Mouse (Mus musculus) heart, postnatal 14 days (tissue): Measurements from ENCODE around the gene Gja3. TPM values are rescaled to one million over a fixed set of nuclear protein-coding genes. Genes with fewer than 3 reads are reported as not detected.
"Not testable (repeated sequence)": the region's sequence is repeated elsewhere in the genome, so short reads cannot be mapped to it uniquely, and the experiment has no call there.

Experiments used
- DNase-seq, 2 experiments: peaks; one replicate each; pipeline ENCODE4 v3.0.0; 2021 to 2022
- intact Hi-C: fragments of 180-260 bp; cut with DNase I; formaldehyde crosslinking; loops from one replicate; pipeline ENCODE4 v1.15.1; 2025
- total RNA-seq, 2 experiments: library from RNA; stranded (reverse); gene quantifications; 2 replicates each; pipeline ENCODE4 v1.2.3; 2021

The Gja3 gene
- total RNA-seq, 2 experiments from 2014 or later, result 19.2 to 21.5 TPM

DNA sequence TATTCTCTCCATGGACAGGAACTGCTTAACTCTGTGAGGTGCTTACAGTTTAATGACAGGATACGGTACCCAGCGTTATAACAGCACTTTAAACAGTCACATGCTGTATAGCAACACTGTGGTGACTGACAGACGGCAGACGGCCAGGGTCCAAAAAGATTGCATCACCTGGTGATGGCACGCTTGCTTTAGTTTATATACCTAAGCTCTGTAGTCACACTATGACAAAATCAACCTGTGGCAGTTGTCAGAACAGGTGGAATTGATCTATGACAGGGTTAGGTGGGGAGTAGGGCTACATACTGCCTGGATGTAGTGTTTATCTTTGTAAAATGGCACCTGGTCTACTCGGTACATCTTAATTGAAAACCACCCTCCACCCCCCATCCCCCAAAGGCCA, 14.0 kb downstream of the Gja3 start:
- intact Hi-C loops, result no loop called here
- DNase-seq, result no peak

- DNase-seq, result no peak
- intact Hi-C loops, result no loop called here
Measured at GRCm38 (mm10) chr14:57041439-57041838, 16.5 kb downstream of the Gja3 start.

- intact Hi-C loops, result no loop called here
- DNase-seq, result peak; percentile 31 to 41
Measured at GRCm38 (mm10) chr14:57034926-57035498, 22.9 kb downstream of the Gja3 start.

DNA sequence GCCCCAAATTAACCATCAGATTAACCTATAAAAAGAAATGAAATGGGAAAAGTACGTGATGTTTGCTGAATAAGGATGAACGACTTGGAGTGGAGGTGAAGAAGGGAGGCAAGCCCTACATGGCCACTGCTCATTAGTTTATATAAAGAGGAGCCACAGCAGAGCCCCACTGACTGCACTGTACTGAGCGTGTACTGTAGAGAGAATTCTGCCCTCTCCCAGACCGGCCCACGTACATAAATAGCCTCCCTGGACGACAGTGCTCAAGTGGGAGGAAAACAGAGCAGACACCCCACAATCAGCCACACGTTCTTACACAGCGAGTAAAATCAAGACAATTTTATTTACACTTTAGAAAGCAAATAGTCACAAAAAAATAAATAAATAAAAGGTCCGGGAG, 23.8 kb downstream of the Gja3 start:
- DNase-seq, result no peak
- intact Hi-C loops, result no loop called here

- intact Hi-C loops, result no loop called here
- DNase-seq, result no peak
Measured at GRCm38 (mm10) chr14:57032850-57033249, 25.1 kb downstream of the Gja3 start.

GRCm38 (mm10) chr14:57018436-57018835, 39.5 kb downstream of the Gja3 start:
- no peak for DNase-seq
- intact Hi-C loops, result no loop called here

- DNase-seq, intact Hi-C loops: not testable (repeated sequence)
Measured at GRCm38 (mm10) chr14:57016806-57017205, 41.1 kb downstream of the Gja3 start.

DNA sequence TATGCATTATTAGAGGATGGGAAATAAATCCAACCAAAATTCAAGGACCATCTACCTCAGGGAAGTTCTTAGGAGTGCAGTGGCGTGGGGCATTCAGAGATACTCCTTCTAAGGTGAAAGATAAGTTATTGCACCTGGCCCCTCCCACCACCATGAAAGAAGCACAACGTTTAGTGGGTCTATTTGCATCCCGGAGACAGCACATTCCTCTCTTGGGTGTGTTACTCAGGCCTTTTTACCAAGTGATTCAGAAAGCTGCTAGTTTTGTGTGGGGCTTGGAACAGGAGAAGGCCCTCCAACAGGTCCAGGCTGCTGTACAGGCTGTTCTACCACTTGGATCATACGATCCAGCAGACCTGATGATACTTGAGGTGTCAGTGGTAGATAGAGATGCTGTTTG, 69.3 kb downstream of the Gja3 start:
- DNase-seq, result no peak
- intact Hi-C loops, result no loop called here

Other genes starting within 250 kb of the Gja3 start
- 10 to 100 TPM; 23.9 to 24.7 TPM for gene Zmym5, start 246.4 kb downstream of the Gja3 start, total RNA-seq
- 10 to 100 TPM; 42.9 to 44.7 TPM for gene Zmym2, start 171.4 kb downstream of the Gja3 start, total RNA-seq
- under 1 TPM; 0.10 to 0.14 TPM for gene Gjb2, start 46.6 kb upstream of the Gja3 start, total RNA-seq
- not detected for gene Gm4491, start 57.8 kb upstream of the Gja3 start, total RNA-seq
- not detected for gene Gjb6, start 75.5 kb upstream of the Gja3 start, total RNA-seq